Mouse (Mus musculus) liver, adult 2 months (tissue): ENCODE results near the gene Tmcc3.
A peak's percentile ranks its signal among the peaks of the same experiment; 100 is the strongest.

Source experiments
- CTCF ChIP-seq: fragments of 200-500 bp; IDR thresholded peaks from 2 replicates; pipeline ENCODE4 v1.5.1; 2011; ENCODE audit warnings: low read depth, low read length, control low read depth
- POLR2A ChIP-seq: fragments of 200-500 bp; IDR thresholded peaks from 2 replicates; pipeline ENCODE4 v1.6.1; 2011; ENCODE audit warnings: low read length, control low read depth; ENCODE audit not compliant: insufficient read depth; ENCODE audit errors: extremely low read depth

- TF ChIP-seq POLR2A, result no peak
- TF ChIP-seq CTCF, result peak; percentile 72
Observed at GRCm38 (mm10) chr10:94609309-94609777, 297.6 kb downstream of the Tmcc3 start.
